Mouse (Mus musculus) yolk sac, embryonic 10.5 days (tissue): ENCODE results near the gene Gaa.
"Not testable (repeated sequence)": the region's sequence is repeated elsewhere in the genome, so short reads cannot be mapped to it uniquely, and the experiment has no call there.

ENCODE experiments used
- DNase-seq: peaks from one replicate; pipeline ENCODE4 v3.0.0-alpha.2; 2017; ENCODE audit warnings: low spot score

Gaa gene

GRCm38 (mm10) chr11:119252854-119253541 is 14.7 kb upstream of the Gaa start:
- DNase-seq = peak; percentile 22

GRCm38 (mm10) chr11:119256557-119256956 is 11.1 kb upstream of the Gaa start:
- DNase-seq = not testable (repeated sequence)

- no peak for DNase-seq
Observed at GRCm38 (mm10) chr11:119258216-119258571, 9.5 kb upstream of the Gaa start.

- peak; percentile 75 for DNase-seq
Observed at GRCm38 (mm10) chr11:119258572-119259322, 8.9 kb upstream of the Gaa start.

GRCm38 (mm10) chr11:119259977-119260376 is 7.7 kb upstream of the Gaa start:
- DNase-seq = no peak

GRCm38 (mm10) chr11:119264413-119264812 is 3.3 kb upstream of the Gaa start:
- no peak for DNase-seq

- no peak for DNase-seq
Observed at GRCm38 (mm10) chr11:119265811-119266210, 1.9 kb upstream of the Gaa start.

GRCm38 (mm10) chr11:119267241-119267674 is 429 bp upstream of the Gaa start:
- no peak for DNase-seq

GRCm38 (mm10) chr11:119268557-119269195 is 989 bp downstream of the Gaa start:
- no peak for DNase-seq

- DNase-seq = not testable (repeated sequence)
Observed at GRCm38 (mm10) chr11:119272492-119272891, 4.8 kb downstream of the Gaa start.

- DNase-seq = no peak
Observed at GRCm38 (mm10) chr11:119273186-119273930, 5.7 kb downstream of the Gaa start.

- no peak for DNase-seq
Observed at GRCm38 (mm10) chr11:119281030-119281429, 13.3 kb downstream of the Gaa start.

- DNase-seq = no peak
Observed at GRCm38 (mm10) chr11:119285791-119286527, 18.3 kb downstream of the Gaa start.

- no peak for DNase-seq
Observed at GRCm38 (mm10) chr11:119287207-119287992, 19.7 kb downstream of the Gaa start.

GRCm38 (mm10) chr11:119292861-119293260 is 25.2 kb downstream of the Gaa start:
- DNase-seq = not testable (repeated sequence)

- no peak for DNase-seq
Observed at GRCm38 (mm10) chr11:119297996-119298395, 30.3 kb downstream of the Gaa start.

- DNase-seq = no peak
Observed at GRCm38 (mm10) chr11:119298917-119299316, 31.2 kb downstream of the Gaa start.

- DNase-seq = peak; percentile 95
Observed at GRCm38 (mm10) chr11:119299391-119300245, 31.9 kb downstream of the Gaa start, which contains the start of gene Eif4a3. Eif4a3 (minus strand) TSS chr11:119300089.

- no peak for DNase-seq
Observed at GRCm38 (mm10) chr11:119300246-119300935, 32.7 kb downstream of the Gaa start.
